Mouse (Mus musculus) left cerebral cortex, postnatal 25 days (tissue): Measurements from ENCODE around the gene Nrxn3. TPM values are rescaled to one million over a fixed set of nuclear protein-coding genes. Genes with fewer than 3 reads are reported as not detected.

ENCODE experiments used
- DNase-seq, 2 experiments: peaks; one replicate each; pipeline ENCODE4 v3.0.0; 2022; ENCODE audit warnings: low spot score in 2 of 2, mixed read lengths in 1 of 2
- intact Hi-C: fragments of 180-260 bp; cut with DNase I; formaldehyde crosslinking; loops from one replicate; pipeline ENCODE4 v1.15.1; 2025
- microRNA-seq, 2 experiments: library from miRNA; unstranded; fragments of <30 nt; microRNA quantifications; one replicate each; pipeline ENCODE4 v1.2.0; 2022
- total RNA-seq, 2 experiments: library from RNA; stranded (reverse); gene quantifications; 2 replicates each; pipeline ENCODE4 v1.2.3; 2021

Gene Nrxn3
- total RNA-seq, 2 experiments from 2014 or later: 209 to 271 TPM

DNA sequence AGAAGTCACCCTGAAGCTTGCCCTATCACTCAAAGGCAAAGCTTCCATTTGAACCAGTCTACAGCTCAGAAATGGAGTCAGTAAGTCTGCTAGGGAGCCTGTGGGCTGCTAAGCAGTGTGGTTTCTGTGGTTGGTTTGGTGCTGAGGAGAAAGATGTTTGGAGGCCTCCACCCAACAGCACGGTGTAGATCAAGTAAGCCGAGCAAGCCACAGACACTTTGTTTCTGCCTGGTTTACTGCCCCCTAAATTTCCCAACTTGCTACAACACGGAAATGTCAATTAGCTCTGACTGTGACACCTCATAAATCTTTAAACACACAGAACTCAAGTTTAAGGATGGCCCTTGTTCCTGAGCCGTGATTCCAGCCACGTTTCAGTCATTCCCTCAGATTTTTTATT, 1513.4 kb downstream of the Nrxn3 start:
- intact Hi-C loops: no loop called here
- no peak for DNase-seq

DNA sequence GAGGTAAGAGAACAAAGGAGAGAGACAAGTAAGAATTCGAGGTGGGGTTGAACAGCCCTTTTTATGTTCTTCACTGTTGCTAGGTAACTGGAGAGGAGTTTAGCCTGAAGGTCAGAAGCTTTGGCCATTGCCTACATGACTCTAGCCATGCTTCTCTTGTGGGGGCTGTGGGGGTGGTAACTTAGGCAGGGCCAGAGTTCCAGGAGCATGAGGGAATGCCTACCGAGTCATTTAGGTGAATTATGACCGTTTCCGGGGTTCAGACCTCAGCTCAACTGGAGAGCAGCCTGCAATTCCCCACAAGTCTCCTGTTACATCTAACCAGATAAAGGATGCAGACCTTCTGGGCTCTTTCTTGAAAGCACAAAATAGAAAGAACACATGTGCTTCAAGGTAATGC, 1537.6 kb downstream of the Nrxn3 start:
- DNase-seq: no peak
- intact Hi-C loops: no loop called here

GRCm38 (mm10) chr12:90268111-90268510, 1545.4 kb downstream of the Nrxn3 start:
- no peak for DNase-seq
- intact Hi-C loops: no loop called here

DNA sequence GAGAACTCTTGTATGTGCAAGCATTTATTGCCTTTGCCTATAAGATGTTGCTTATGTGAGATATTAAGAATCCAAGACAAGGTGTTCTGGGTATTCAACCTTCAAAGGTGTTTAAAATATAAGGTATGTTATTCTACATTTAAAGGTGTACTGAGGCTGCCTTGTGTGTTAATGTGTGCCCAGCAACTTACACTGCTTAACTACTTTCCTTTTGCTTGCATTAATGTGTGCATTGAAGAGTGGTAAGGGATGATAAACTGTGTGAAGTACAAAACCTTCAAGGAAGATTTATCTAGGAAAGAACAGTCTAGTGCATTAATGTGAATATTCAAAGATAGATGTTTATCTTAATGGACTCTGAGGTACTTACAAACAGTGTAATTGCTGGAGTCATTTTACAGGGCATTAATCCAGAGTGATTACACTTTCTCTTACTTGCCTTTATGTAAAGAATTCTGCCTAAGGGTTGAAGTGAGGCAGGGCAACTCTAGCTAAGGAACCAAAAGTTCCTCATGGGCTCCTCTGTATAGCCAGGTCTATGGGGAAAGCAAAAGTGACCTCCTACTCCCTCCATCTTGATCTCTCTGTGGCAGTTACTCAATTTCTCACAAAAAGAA, 1548.2 kb downstream of the Nrxn3 start:
- intact Hi-C loops: no loop called here
- no peak for DNase-seq

- intact Hi-C loops: no loop called here
- peak; percentile 16 to 63 for DNase-seq
These were observed 1552.1 kb downstream of the Nrxn3 start for GRCm38 (mm10) chr12:90274621-90275236.

DNA sequence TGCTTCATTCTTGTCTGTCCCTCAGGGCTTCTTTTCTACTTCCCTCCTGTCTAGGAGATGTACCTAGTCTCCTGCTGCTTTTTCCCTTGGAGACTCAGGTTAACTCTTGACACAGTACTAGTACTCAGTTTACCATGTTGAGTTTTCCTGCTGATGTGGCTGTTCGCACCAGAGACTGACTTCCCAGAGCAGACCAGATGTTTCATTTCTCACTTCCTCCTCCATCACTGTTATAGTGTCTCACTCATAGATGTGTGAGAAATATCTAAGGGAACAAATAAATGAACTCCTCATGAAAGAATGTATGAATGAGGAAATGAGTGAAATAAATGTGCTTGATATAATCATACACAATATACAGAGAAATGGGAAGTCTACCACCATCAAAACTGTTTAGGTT, 1558.6 kb downstream of the Nrxn3 start:
- intact Hi-C loops: no loop called here

DNA sequence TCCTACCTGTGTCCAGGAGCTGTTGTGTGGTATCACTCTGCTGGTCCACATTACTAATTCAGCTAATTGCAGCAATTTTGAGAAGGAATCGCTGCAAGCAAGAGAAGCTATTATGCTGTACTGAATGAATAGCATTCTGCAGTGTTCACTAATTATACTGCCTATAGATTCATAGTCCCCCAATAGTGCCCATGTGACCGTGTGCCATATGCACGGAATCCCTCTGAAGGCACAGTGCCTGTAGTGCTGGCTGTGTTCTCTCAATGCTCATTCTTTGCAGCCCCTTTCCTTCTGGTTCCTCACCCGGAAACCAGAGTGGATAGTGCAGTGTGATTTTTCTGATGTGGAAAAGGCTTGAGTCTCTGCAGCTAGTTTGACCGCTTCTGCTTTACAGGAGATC, 1560.3 kb downstream of the Nrxn3 start:
- no peak for DNase-seq
- intact Hi-C loops: no loop called here

More for the DNA sequence above, 1558.6 kb downstream of the Nrxn3 start:
- DNase-seq: peak in 1 of 2 experiments; percentile 35

DNA sequence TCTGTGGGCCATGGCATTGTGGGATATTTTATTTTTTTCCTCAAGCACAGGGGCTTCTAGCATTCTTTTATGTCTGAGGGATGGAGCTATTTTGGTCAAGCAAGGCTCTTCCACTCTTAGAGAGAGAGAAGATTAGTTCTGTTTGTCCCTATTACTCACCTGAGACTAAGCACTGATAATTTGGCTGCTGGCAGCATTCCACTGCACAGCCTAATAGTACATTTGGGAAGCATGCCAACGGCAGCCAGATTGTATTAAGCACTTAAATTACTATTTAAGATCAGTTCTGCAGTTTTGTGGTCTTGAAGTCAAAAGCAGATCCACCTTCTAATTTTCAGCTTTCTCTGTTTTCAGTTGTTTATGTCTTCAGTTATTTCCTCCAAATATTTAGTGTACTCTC, 1580.0 kb downstream of the Nrxn3 start:
- DNase-seq: no peak
- intact Hi-C loops: no loop called here

- no peak for DNase-seq
- intact Hi-C loops: no loop called here
These were observed 1609.1 kb downstream of the Nrxn3 start for GRCm38 (mm10) chr12:90331806-90332205.

DNA sequence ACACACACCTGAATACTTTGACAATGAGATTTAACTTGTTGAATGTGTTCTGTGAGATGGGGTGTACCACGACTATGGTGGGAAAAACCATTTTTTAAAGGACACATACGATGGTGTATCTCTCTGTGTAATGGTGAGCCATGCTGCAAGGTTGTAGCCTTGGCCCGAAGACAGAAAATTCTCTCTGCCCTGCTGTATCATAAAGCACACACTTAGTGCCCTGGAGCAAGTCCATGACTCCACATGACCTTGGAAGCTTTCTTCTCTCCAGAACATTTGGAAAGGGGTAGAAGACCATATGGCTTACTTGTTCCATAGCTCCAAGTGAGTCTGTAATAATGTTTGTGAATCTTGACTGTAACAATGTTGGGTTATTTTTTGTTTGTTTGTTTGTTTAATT, 1609.8 kb downstream of the Nrxn3 start:
- intact Hi-C loops: no loop called here
- DNase-seq: no peak

GRCm38 (mm10) chr12:90337496-90338228, 1615.0 kb downstream of the Nrxn3 start:
- intact Hi-C loops: no loop called here
- DNase-seq: no peak

GRCm38 (mm10) chr12:90338229-90338557, 1615.5 kb downstream of the Nrxn3 start:
- intact Hi-C loops: no loop called here
- DNase-seq: no peak

Small RNA genes lying within 50 kb of the gene (microRNA-seq; reads per million reads assigned to microRNA genes)
- gene Gm23989: 0 reads per million in 2 experiments
- gene Gm27313: 0 reads per million in 2 experiments
